Mouse (Mus musculus) forebrain, embryonic 10.5 days (tissue): ENCODE measurements around the gene Dydc2. TPM values are rescaled to one million over a fixed set of nuclear protein-coding genes. Genes with fewer than 3 reads are reported as not detected.
A peak's percentile ranks its signal among the peaks of the same experiment; 100 is the strongest.

Experiments used
- DNase-seq: peaks from one replicate; pipeline ENCODE4 v3.0.0-alpha.2; 2017; ENCODE audit warnings: low spot score; ENCODE audit errors: extremely low spot score
- H3K27ac ChIP-seq: fragments of 300-500 bp; sonication (generic); 2 replicates; pipeline ENCODE4 v1.5.1; 2016; ENCODE audit warnings: mild to moderate bottlenecking
- H3K27me3 ChIP-seq: fragments of 300-500 bp; sonication (generic); 2 replicates; pipeline ENCODE4 v1.6.1; 2016; ENCODE audit warnings: mild to moderate bottlenecking; ENCODE audit not compliant: poor library complexity, severe bottlenecking
- H3K36me3 ChIP-seq: fragments of 300-500 bp; sonication (generic); replicated peaks from 2 replicates; pipeline ENCODE4 v1.6.1; 2016; ENCODE audit warnings: mild to moderate bottlenecking, moderate library complexity
- H3K4me1 ChIP-seq: fragments of 300-500 bp; sonication (generic); 2 replicates; pipeline ENCODE4 v1.6.1; 2016
- H3K4me3 ChIP-seq: fragments of 300-500 bp; sonication (generic); 2 replicates; pipeline ENCODE4 v1.5.1; 2016; ENCODE audit warnings: mild to moderate bottlenecking, moderate library complexity
- H3K9me3 ChIP-seq: fragments of 300-500 bp; sonication (generic); 2 replicates; pipeline ENCODE4 v1.6.1; 2016; ENCODE audit warnings: mild to moderate bottlenecking, moderate library complexity
- WGBS: fragments of 180-500 bp; shearing (Covaris S2); methylation state at CpG from one replicate; pipeline ENCODE4 v1.1.7; 2016; 5-methylcytosine and 5-hydroxymethylcytosine counted together
- polyA plus RNA-seq: library from polyadenylated mRNA; unstranded; fragments of >200 nt; fragmentation: Nextera tagmentation; extraction: Ambion mirVana; gene quantifications from 2 replicates; pipeline ENCODE4 v1.2.1, GENCODE M21; 2016

Dydc2 gene
- polyA plus RNA-seq, result 0.36 TPM in 1 of 2 replicates, not detected in the other

DNA sequence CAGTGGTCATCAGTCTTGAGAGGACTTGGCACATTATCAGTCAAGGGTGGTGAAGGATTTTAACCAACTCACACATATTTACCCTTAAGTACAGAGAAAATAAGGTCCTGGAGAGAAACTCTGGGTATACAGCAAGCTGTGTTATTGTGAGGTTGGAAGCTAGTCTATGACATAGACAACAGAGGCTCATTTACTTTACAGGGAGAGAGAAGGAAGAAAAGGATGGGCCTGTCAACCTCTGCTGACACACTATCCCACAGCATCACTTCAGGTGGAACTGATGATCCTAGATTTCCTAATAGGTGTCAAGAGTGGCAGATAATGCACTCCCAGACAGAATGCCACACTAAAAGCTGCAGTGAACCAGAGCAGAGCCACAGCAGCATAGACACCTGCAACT is at the start of gene Dydc2:
Gene Dydc2, minus strand, starts transcription at position 101 of the 400 bp plus-strand sequence.
- Histone ChIP-seq H3K9me3 (no peaks in the 10 kb centered on the region), H3K27ac (no peak within 1 kb of the TSS), H3K36me3 (no peaks in the 10 kb centered on the region), H3K4me1 (peaks cover 9% of the 10 kb centered on the region), H3K4me3 (no peak within 1 kb of the TSS), H3K27me3 (peaks cover 5% of the 10 kb centered on the region; the same call in 1 of the 2 replicates)
- no peak for DNase-seq

DNA sequence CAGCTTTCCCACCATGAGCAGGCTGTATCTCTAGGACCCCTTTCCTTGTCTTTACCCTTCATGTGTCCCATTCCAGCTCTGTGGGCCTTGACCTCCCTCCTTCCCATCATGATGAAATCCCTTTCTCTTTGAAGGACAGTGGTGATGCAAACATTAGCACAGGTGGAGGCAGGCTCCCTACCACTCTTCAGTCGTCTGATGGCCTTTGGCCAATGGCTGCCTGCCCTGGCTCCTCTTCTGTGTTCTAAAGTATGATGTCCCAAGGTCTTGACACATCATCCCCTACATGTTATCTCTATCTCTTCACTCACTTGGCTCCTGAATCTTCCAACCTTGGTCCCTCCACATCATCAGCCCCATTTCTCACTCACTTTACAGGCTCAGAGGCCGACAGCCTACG is 47.3 kb upstream of the Dydc2 start:
- H3K4me1 ChIP-seq, result no peaks in the 10 kb centered on the region
- H3K36me3 ChIP-seq, result no peaks in the 10 kb centered on the region
- WGBS, result 77% methylated on average over 3 of the region's 3 CpGs
- no peaks in the 10 kb centered on the region for H3K27me3 ChIP-seq
- no peak for DNase-seq
- H3K27ac ChIP-seq, result no peak overlapping the region
- no peak overlapping the region for H3K4me3 ChIP-seq
- H3K9me3 ChIP-seq, result no peaks in the 10 kb centered on the region

DNA sequence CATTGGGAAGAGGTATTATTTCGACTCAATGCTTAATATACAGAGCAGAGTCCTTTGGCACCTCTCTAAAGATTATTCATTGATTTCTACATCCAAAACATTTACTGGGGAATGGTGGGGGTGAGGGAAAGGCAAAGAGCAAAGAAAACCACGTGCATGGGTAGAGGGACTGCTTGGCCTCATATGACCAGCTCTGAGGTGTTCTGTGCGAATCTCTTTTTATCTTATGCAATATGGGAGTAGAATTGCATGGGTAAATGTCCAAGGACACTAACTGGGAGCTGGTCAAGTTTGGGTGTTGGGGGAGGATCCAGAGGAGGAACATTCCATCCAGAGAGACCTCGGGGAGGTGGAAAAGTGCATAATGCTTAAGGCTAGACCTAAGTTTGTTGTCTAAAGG is 43.9 kb upstream of the Dydc2 start:
- Histone ChIP-seq H3K4me1 (no peaks in the 10 kb centered on the region), H3K27me3 (no peaks in the 10 kb centered on the region), H3K4me3 (no peak overlapping the region), H3K36me3 (no peaks in the 10 kb centered on the region), H3K9me3 (no peaks in the 10 kb centered on the region), H3K27ac (no peak overlapping the region)
- DNase-seq, result no peak
- WGBS, result 74% methylated on average over 4 of the region's 4 CpGs

DNA sequence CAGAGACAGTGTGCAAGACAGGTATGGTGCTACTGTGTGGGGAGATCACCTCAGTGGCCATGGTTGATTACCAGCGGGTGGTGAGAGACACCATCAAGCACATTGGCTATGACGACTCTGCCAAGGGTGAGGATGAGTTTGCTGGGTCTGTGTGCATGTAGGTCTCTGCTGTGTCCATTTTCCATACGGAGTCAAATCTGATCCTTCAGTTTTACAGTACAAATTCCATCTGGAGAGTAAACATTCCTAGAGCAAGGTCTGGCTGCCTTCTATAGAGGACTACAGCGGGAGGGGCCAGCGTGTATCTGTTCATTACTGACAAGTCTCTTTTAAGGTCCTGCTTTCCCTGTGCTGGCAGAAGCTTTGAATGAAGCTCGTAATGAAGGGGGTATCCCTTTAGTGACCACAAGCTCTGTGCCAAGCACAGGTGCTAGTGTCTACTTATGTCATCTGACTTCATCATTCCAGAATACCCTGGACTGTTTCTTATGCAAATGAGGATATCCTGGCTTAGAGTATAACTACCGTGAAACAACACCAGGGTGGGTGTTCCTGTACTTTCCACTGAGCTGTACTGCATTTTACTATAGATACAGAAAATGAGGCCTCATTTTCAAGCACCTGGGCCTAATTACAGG is 42.1 kb upstream of the Dydc2 start:
- Histone ChIP-seq H3K27ac (no peak overlapping the region), H3K4me3 (no peak overlapping the region), H3K27me3 (no peaks in the 10 kb centered on the region), H3K9me3 (no peaks in the 10 kb centered on the region), H3K4me1 (no peaks in the 10 kb centered on the region), H3K36me3 (no peaks in the 10 kb centered on the region)
- no peak for DNase-seq
- WGBS, result 88% methylated on average over 7 of the region's 7 CpGs

DNA sequence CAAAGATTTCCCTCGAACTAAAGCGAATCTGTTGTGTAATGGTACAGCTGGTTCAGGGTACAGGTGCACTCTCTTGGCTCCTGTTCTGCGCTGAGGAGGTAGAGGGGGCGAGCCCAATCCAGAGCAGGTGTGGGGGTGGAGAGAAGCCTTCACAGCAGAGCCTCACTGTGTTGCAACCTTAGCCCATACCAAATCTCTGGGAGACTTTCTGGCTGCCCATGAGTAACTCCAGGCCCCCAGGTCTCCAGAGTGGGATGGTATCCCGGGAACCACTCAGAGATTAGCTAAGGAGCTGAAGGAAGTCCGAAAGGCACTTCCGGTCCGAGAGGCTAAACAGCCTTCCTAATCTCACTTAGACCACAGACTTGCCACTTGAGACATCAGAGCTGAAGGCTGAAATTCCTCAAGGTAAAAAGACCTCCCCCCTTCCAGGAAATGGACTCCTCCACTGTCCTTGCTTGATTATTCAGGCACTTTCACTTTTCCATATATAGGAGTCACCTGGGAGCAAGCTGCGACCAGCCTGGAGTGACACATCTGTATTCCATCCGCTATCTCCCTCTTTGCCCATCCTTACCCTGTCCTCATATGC is 35.9 kb upstream of the Dydc2 start, which contains the start of gene Mat1a:
Gene Mat1a, plus strand, starts transcription at position 183 of the 592 bp plus-strand sequence.
- Histone ChIP-seq H3K4me1 (no peaks in the 10 kb centered on the region), H3K9me3 (no peaks in the 10 kb centered on the region), H3K27me3 (no peaks in the 10 kb centered on the region), H3K36me3 (no peaks in the 10 kb centered on the region), H3K27ac (no peak within 1 kb of the TSS), H3K4me3 (no peak within 1 kb of the TSS)
- 75% methylated on average over 10 of the region's 10 CpGs for WGBS
- no peak for DNase-seq

DNA sequence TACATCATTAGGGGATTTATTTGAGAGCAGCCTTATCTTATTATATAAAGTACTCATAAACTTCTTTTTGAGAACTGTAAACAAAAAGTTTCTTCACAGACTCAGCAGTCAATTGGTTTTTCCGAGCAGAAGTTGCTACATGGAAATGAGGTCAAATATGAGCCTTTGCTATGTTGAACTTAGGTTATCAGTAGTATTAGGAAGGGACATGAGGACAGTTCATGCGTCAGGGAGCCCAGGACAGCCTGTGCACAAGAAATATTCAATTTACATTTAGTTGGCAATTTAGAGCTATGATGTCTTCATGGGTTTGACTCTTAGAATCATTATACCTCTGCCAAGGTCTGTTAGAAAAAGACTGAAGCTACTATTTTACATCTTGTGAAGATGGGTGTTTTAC is 33.3 kb upstream of the Dydc2 start:
- no peaks in the 10 kb centered on the region for H3K27me3 ChIP-seq
- H3K4me3 ChIP-seq, result no peak overlapping the region
- no peaks in the 10 kb centered on the region for H3K36me3 ChIP-seq
- H3K4me1 ChIP-seq, result no peaks in the 10 kb centered on the region
- no peak for DNase-seq
- no peaks in the 10 kb centered on the region for H3K9me3 ChIP-seq
- H3K27ac ChIP-seq, result no peak overlapping the region
- 83% methylated on average over 2 of the region's 2 CpGs for WGBS

DNA sequence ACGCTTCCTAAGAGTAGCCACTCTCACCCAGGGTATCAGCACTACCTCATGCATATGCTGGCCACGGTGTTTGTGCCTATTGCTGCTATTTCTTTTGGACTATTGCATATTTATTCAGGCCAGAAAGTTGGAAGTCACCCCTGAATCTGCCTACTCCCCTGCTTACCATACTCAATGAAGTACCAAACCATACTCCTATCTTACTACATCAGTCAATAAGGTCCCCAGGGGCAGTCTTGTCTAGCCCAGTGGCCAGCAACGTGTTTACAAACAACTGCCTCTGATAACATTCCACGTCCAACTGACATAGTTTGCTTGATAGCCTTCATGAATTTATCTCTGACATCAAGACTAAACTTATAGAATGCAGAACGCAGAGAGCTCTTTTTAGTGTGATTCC is 32.2 kb upstream of the Dydc2 start:
- WGBS, result 90% methylated on average over 5 of the region's 5 CpGs
- Histone ChIP-seq H3K4me1 (no peaks in the 10 kb centered on the region), H3K9me3 (no peaks in the 10 kb centered on the region), H3K27me3 (no peaks in the 10 kb centered on the region), H3K4me3 (no peak overlapping the region), H3K36me3 (no peaks in the 10 kb centered on the region), H3K27ac (no peak overlapping the region)
- DNase-seq, result no peak

DNA sequence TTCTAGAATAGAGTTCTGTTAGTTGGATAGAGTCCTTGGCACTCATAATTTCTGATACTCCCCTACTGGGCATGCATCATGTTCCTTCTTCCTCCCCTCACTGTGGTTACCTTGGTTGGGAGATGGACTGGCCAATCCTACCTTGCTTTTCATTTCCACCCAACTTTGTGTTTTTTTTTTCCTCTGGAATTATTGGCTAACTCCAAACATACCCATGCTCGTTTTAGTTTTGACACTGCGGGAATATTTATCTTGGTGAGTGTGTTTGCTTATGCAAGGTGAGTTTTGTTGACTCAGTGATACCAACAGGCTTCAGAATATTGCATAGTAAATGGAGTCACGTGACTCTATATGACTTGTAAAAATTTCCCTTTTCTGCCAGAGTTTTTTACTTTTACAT is 31.7 kb upstream of the Dydc2 start:
- H3K9me3 ChIP-seq, result no peaks in the 10 kb centered on the region
- no peak for DNase-seq
- WGBS, result 90% methylated on average over 3 of the region's 3 CpGs
- no peak overlapping the region for H3K27ac ChIP-seq
- H3K27me3 ChIP-seq, result no peaks in the 10 kb centered on the region
- no peaks in the 10 kb centered on the region for H3K4me1 ChIP-seq
- no peaks in the 10 kb centered on the region for H3K36me3 ChIP-seq
- no peak overlapping the region for H3K4me3 ChIP-seq

DNA sequence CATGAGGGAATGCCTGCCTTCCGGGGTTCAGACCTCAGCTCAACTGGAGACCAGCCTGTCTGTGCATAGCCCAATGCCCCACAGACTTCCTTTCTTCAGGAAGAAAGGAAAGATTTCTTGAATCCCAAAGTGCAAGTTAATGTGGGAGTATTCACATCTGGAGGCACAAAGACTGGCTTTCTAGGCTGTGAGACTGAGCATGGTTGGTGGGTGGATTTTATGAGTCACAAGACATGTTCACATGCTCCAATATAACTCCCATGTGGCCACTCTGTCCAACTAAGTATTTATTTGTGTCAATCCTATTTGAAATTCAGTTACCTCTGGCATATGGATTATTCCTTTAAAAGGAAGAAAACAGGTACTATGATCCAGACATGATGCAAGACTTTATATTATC is 29.7 kb upstream of the Dydc2 start:
- Histone ChIP-seq H3K36me3 (no peaks in the 10 kb centered on the region), H3K9me3 (no peaks in the 10 kb centered on the region), H3K27me3 (no peaks in the 10 kb centered on the region), H3K4me3 (no peak overlapping the region), H3K27ac (no peak overlapping the region), H3K4me1 (no peaks in the 10 kb centered on the region)
- no peak for DNase-seq
- 67% methylated on average over 1 of the region's 1 CpGs for WGBS

DNA sequence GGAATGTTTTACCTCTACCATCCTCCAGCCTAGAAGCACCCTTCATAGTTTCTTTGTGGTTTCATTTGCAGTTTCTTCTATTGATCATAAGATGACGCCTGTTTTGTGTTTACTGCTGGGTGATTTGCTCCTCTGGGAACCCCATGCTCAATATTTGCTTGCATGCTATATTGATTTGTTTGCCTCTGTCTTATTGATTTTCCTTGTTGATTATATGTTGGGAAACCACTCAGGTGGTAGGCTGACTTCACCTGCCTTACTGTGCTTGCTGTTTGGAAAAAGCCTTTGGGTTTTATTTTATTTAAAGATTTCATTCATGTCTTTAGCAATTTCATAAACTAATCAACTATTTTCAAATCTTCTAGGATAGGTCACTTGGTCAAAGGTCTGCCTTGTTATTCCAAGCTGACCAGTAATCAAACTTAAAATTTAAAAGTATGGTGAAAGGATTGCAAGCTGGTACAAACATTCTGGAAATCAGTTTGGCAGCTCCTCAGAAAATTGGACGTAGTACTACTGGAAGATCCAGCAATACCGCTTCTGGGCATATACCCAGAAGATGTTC is 27.4 kb upstream of the Dydc2 start:
- WGBS, result 90% methylated on average over 3 of the region's 3 CpGs
- no peak for DNase-seq
- H3K27me3 ChIP-seq, result no peaks in the 10 kb centered on the region

DNA sequence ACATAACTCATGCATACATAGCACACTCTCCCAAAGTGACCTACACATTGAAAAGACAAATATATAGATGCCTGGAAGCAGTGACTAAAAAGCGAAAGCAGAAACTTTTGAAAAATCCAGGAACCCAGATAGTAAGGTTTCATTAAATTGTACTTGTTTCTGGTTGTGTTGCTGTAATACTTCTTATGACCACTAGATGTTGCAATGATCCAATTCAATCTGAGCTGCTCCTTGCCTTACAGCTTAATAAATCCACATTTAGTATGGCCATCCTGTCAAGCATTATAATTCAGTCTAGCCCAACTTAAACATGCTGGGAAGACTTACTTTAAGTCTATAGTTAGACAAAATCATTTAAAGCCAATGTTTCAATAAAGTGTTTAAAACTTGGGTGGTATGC is 25.1 kb upstream of the Dydc2 start:
- no peaks in the 10 kb centered on the region for H3K9me3 ChIP-seq
- H3K27ac ChIP-seq, result no peak overlapping the region
- no peaks in the 10 kb centered on the region for H3K36me3 ChIP-seq
- no peaks in the 10 kb centered on the region for H3K27me3 ChIP-seq
- H3K4me3 ChIP-seq, result no peak overlapping the region
- 55% methylated on average over 1 of the region's 1 CpGs for WGBS
- H3K4me1 ChIP-seq, result no peaks in the 10 kb centered on the region
- no peak for DNase-seq

More for the DNA sequence above, 27.4 kb upstream of the Dydc2 start:
- H3K9me3 ChIP-seq, result no peaks in the 10 kb centered on the region
- H3K36me3 ChIP-seq, result no peaks in the 10 kb centered on the region
- H3K27ac ChIP-seq, result no peak overlapping the region
- H3K4me3 ChIP-seq, result no peak overlapping the region
- no peaks in the 10 kb centered on the region for H3K4me1 ChIP-seq

DNA sequence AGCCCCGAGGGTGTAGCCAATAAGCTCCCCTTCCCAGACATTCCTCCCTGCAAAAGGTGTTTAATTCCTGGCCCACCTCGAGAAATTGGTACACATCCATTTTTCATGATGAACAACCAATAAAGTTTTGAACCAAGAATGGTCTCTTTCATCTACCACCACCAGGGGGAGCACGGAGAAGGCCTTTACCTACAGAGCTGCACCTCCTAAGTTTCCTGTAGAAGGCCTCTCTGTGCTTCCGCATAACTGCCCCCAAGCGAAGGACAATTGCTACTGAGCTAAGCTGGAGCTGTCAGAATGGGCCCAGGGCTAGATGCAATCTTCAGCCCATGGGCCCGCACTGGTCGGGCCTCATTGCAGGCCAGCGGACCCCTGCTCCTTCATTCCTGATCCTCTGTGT is 21.8 kb upstream of the Dydc2 start:
- H3K4me3 ChIP-seq, result no peak overlapping the region
- H3K36me3 ChIP-seq, result no peaks in the 10 kb centered on the region
- peak; percentile 15 for DNase-seq
- H3K27ac ChIP-seq, result no peak overlapping the region
- no peaks in the 10 kb centered on the region for H3K9me3 ChIP-seq
- H3K4me1 ChIP-seq, result no peaks in the 10 kb centered on the region
- H3K27me3 ChIP-seq, result no peaks in the 10 kb centered on the region
- 46% methylated on average over 8 of the region's 8 CpGs for WGBS

DNA sequence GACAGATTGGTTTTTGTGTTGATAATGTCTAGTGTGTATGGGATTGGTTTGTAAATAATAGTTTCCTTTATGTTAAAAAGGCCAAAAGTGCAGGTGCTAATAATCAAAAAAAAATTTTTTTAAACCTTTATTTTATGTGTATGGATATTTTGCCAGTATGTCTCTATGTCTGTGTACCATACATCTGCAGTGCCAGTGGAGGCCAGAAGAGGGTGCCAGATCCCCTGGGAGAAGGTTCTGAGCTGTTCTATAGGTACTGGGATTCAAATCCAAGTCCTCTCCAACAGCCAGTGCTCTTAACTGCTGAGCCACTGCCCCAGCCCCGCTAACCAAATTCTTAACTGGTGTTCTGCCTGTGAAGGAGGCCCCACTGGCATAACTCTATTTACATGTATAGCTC is 18.5 kb upstream of the Dydc2 start:
- H3K4me3 ChIP-seq, result no peak overlapping the region
- H3K4me1 ChIP-seq, result no peaks in the 10 kb centered on the region
- WGBS, result 76% methylated on average over 1 of the region's 1 CpGs
- H3K36me3 ChIP-seq, result no peaks in the 10 kb centered on the region
- no peak for DNase-seq
- no peak overlapping the region for H3K27ac ChIP-seq
- no peaks in the 10 kb centered on the region for H3K9me3 ChIP-seq
- H3K27me3 ChIP-seq, result no peaks in the 10 kb centered on the region
